Mouse (Mus musculus) frontal cortex, adult 2 months (tissue): ENCODE measurements around the gene Cfap99. TPM values are rescaled to one million over a fixed set of nuclear protein-coding genes. Genes with fewer than 3 reads are reported as not detected.

Source experiments
- DNase-seq, 2 experiments: peaks; one replicate each; pipeline ENCODE4 v3.0.0; 2022; ENCODE audit warnings: low spot score in 1 of 2; ENCODE audit errors: extremely low spot score in 1 of 2
- polyA plus RNA-seq: library from polyadenylated mRNA; depleted of rRNA; stranded (reverse); fragments of >200 nt; gene quantifications from 2 replicates; pipeline ENCODE4 v1.2.3, GENCODE M21; 2012; rRNA removed

Cfap99 gene
- 0.30 and 0.42 TPM in 2 replicates for polyA plus RNA-seq

GRCm38 (mm10) chr5:34288154-34288716, at the start of gene Cfap99, which contains the start of gene Zfyve28:
TSS of gene Cfap99 (plus strand) at chr5:34288600.
TSS of gene Zfyve28 (minus strand) at chr5:34288449.
- DNase-seq: peak; percentile 92 to 97

GRCm38 (mm10) chr5:34242224-34242963, 46.0 kb upstream of the Cfap99 start:
- DNase-seq: peak; percentile 88 to 89

GRCm38 (mm10) chr5:34243062-34243461, 45.3 kb upstream of the Cfap99 start:
- no peak for DNase-seq

GRCm38 (mm10) chr5:34246443-34246842, 42.0 kb upstream of the Cfap99 start:
- DNase-seq: no peak

- DNase-seq: no peak
These were observed 39.3 kb upstream of the Cfap99 start for GRCm38 (mm10) chr5:34249132-34249531.

GRCm38 (mm10) chr5:34250090-34250489, 38.3 kb upstream of the Cfap99 start:
- DNase-seq: no peak

- no peak for DNase-seq
These were observed 36.6 kb upstream of the Cfap99 start for GRCm38 (mm10) chr5:34251794-34252193.

- DNase-seq: no peak
These were observed 36.0 kb upstream of the Cfap99 start for GRCm38 (mm10) chr5:34252307-34252966.

- no peak for DNase-seq
These were observed 35.4 kb upstream of the Cfap99 start for GRCm38 (mm10) chr5:34252967-34253519.

GRCm38 (mm10) chr5:34254309-34254708, 34.1 kb upstream of the Cfap99 start:
- DNase-seq: no peak

GRCm38 (mm10) chr5:34255189-34255588, 33.2 kb upstream of the Cfap99 start:
- no peak for DNase-seq

GRCm38 (mm10) chr5:34259172-34259816, 29.1 kb upstream of the Cfap99 start:
- DNase-seq: no peak

- DNase-seq: no peak
These were observed 22.3 kb upstream of the Cfap99 start for GRCm38 (mm10) chr5:34266065-34266464.

- DNase-seq: no peak
These were observed 19.0 kb upstream of the Cfap99 start for GRCm38 (mm10) chr5:34269197-34269920.

- DNase-seq: no peak
These were observed 18.4 kb upstream of the Cfap99 start for GRCm38 (mm10) chr5:34269921-34270465.

- no peak for DNase-seq
These were observed 16.7 kb upstream of the Cfap99 start for GRCm38 (mm10) chr5:34271743-34272142.

- DNase-seq: no peak
These were observed 15.1 kb upstream of the Cfap99 start for GRCm38 (mm10) chr5:34273251-34273681.

- DNase-seq: no peak
These were observed 14.1 kb upstream of the Cfap99 start for GRCm38 (mm10) chr5:34274268-34274667.

GRCm38 (mm10) chr5:34274676-34275293, 13.6 kb upstream of the Cfap99 start:
- DNase-seq: no peak
